Mouse (Mus musculus) macrophage (primary cell): ENCODE data around the gene Tff3. TPM values are rescaled to one million over a fixed set of nuclear protein-coding genes. Genes with fewer than 3 reads are reported as not detected.

Source experiments
- H3K27ac ChIP-seq: fragments of 350-480 bp; formaldehyde crosslinking; 2 replicates; pipeline ENCODE4 v1.9.0; 2021
- H3K36me3 ChIP-seq: fragments of 350-480 bp; formaldehyde crosslinking; 2 replicates; pipeline ENCODE4 v1.9.0; 2021; ENCODE audit errors: inconsistent target
- H3K4me3 ChIP-seq: fragments of 350-480 bp; formaldehyde crosslinking; 2 replicates; pipeline ENCODE4 v1.9.0; 2021; ENCODE audit errors: inconsistent target
- H3K79me2 ChIP-seq: fragments of 350-480 bp; formaldehyde crosslinking; 2 replicates; pipeline ENCODE4 v1.9.0; 2021; ENCODE audit errors: inconsistent target
- WGBS: methylation state at CpG from one replicate; pipeline ENCODE4 v1.1.7; 2026; ENCODE audit warnings: inconsistent platforms; ENCODE audit not compliant: missing documents; 5-methylcytosine and 5-hydroxymethylcytosine counted together
- polyA plus RNA-seq: library from polyadenylated mRNA; stranded (reverse); fragments of 250-400 nt; gene quantifications from 3 replicates; pipeline ENCODE4 v1.2.4, GENCODE M21; 2018; ENCODE audit warnings: inconsistent platforms

Tff3 gene
- polyA plus RNA-seq, 1 experiment from 2014 or later, result not detected

- 58% methylated on average over 1 of the region's 1 CpGs for WGBS
Observed at GRCm38 (mm10) chr17:31136821-31137220, 7.4 kb upstream of the Tff3 start.

GRCm38 (mm10) chr17:31136291-31136690 lies 6.8 kb upstream of the Tff3 start:
- no peak overlapping the region for H3K4me3 ChIP-seq
- H3K36me3 ChIP-seq, result no peaks in the 10 kb centered on the region
- 16% methylated on average over 2 of the region's 3 CpGs for WGBS
- no peak overlapping the region for H3K27ac ChIP-seq
- H3K79me2 ChIP-seq, result no peaks in the 10 kb centered on the region

More at GRCm38 (mm10) chr17:31136821-31137220, 7.4 kb upstream of the Tff3 start:
- Histone ChIP-seq H3K4me3 (no peak overlapping the region), H3K79me2 (no peaks in the 10 kb centered on the region), H3K27ac (no peak overlapping the region), H3K36me3 (no peaks in the 10 kb centered on the region)

- Histone ChIP-seq H3K36me3 (no peaks in the 10 kb centered on the region), H3K79me2 (no peaks in the 10 kb centered on the region), H3K4me3 (no peak overlapping the region), H3K27ac (no peak overlapping the region)
- WGBS, result 82% methylated on average over 6 of the region's 6 CpGs
Observed at GRCm38 (mm10) chr17:31134913-31135312, 5.5 kb upstream of the Tff3 start.

- H3K4me3 ChIP-seq, result no peak overlapping the region
- no peaks in the 10 kb centered on the region for H3K79me2 ChIP-seq
- no peak overlapping the region for H3K27ac ChIP-seq
- WGBS, result 69% methylated on average over 15 of the region's 15 CpGs
- no peaks in the 10 kb centered on the region for H3K36me3 ChIP-seq
Observed at GRCm38 (mm10) chr17:31133776-31134175, 4.3 kb upstream of the Tff3 start.

- 83% methylated on average over 10 of the region's 10 CpGs for WGBS
- Histone ChIP-seq H3K4me3 (no peak overlapping the region), H3K27ac (no peak overlapping the region), H3K36me3 (no peaks in the 10 kb centered on the region), H3K79me2 (no peaks in the 10 kb centered on the region)
Observed at GRCm38 (mm10) chr17:31131269-31131821, 1.9 kb upstream of the Tff3 start.

- no peaks in the 10 kb centered on the region for H3K36me3 ChIP-seq
- H3K79me2 ChIP-seq, result no peaks in the 10 kb centered on the region
- H3K27ac ChIP-seq, result no peak overlapping the region
- 81% methylated on average over 9 of the region's 9 CpGs for WGBS
- no peak overlapping the region for H3K4me3 ChIP-seq
Observed at GRCm38 (mm10) chr17:31128708-31129318, 633 bp downstream of the Tff3 start.

- H3K36me3 ChIP-seq, result no peaks in the 10 kb centered on the region
- H3K4me3 ChIP-seq, result no peak overlapping the region
- 89% methylated on average over 9 of the region's 9 CpGs for WGBS
- no peaks in the 10 kb centered on the region for H3K79me2 ChIP-seq
- H3K27ac ChIP-seq, result no peak overlapping the region
Observed at GRCm38 (mm10) chr17:31125548-31126266, 3.7 kb downstream of the Tff3 start.

- Histone ChIP-seq H3K79me2 (no peaks in the 10 kb centered on the region), H3K27ac (no peak overlapping the region), H3K36me3 (peaks cover 14% of the 10 kb centered on the region; the same call in 1 of the 2 replicates), H3K4me3 (no peak overlapping the region)
- WGBS, result 15% methylated on average over 8 of the region's 8 CpGs
Observed at GRCm38 (mm10) chr17:31121975-31122374, 7.5 kb downstream of the Tff3 start.

- Histone ChIP-seq H3K79me2 (no peaks in the 10 kb centered on the region), H3K27ac (no peak overlapping the region)
- WGBS, result 14% methylated on average over 7 of the region's 7 CpGs
Observed at GRCm38 (mm10) chr17:31119429-31119828, 10.0 kb downstream of the Tff3 start.

GRCm38 (mm10) chr17:31117946-31118345 lies 11.5 kb downstream of the Tff3 start:
- H3K36me3 ChIP-seq, result peaks cover 55% of the 10 kb centered on the region
- H3K27ac ChIP-seq, result no peak overlapping the region
- 93% methylated on average over 5 of the region's 5 CpGs for WGBS
- no peak overlapping the region for H3K4me3 ChIP-seq
- no peaks in the 10 kb centered on the region for H3K79me2 ChIP-seq

More at GRCm38 (mm10) chr17:31119429-31119828, 10.0 kb downstream of the Tff3 start:
- Histone ChIP-seq H3K36me3 (peaks cover 40% of the 10 kb centered on the region), H3K4me3 (no peak overlapping the region)

GRCm38 (mm10) chr17:31116063-31116462 lies 13.4 kb downstream of the Tff3 start:
- H3K79me2 ChIP-seq, result no peaks in the 10 kb centered on the region
- H3K4me3 ChIP-seq, result no peak overlapping the region
- no peak overlapping the region for H3K27ac ChIP-seq
- peaks cover 74% of the 10 kb centered on the region for H3K36me3 ChIP-seq
- 87% methylated on average over 6 of the region's 6 CpGs for WGBS

GRCm38 (mm10) chr17:31113191-31113856 lies 16.1 kb downstream of the Tff3 start:
- WGBS, result 92% methylated on average over 9 of the region's 9 CpGs
- Histone ChIP-seq H3K27ac (no peak overlapping the region), H3K4me3 (no peak overlapping the region), H3K79me2 (no peaks in the 10 kb centered on the region), H3K36me3 (peaks cover 99% of the 10 kb centered on the region)

GRCm38 (mm10) chr17:31108388-31108787 lies 21.1 kb downstream of the Tff3 start:
- peaks cover 100% of the 10 kb centered on the region for H3K36me3 ChIP-seq
- 85% methylated on average over 15 of the region's 15 CpGs for WGBS
- no peak overlapping the region for H3K4me3 ChIP-seq
- no peak overlapping the region for H3K27ac ChIP-seq
- H3K79me2 ChIP-seq, result no peaks in the 10 kb centered on the region

GRCm38 (mm10) chr17:31103823-31104222 lies 25.6 kb downstream of the Tff3 start:
- WGBS, result 95% methylated on average over 8 of the region's 8 CpGs
- Histone ChIP-seq H3K36me3 (peaks cover 100% of the 10 kb centered on the region), H3K4me3 (no peak overlapping the region), H3K79me2 (no peaks in the 10 kb centered on the region), H3K27ac (no peak overlapping the region)
